Mouse (Mus musculus): ENCODE data around the gene Zpbp. TPM values are rescaled to one million over a fixed set of nuclear protein-coding genes. Genes with fewer than 3 reads are reported as not detected.

Zpbp gene
- polyA plus RNA-seq, 1 experiment: not detected

GRCm38 (mm10) chr11:11239346-11239745 lies 222.9 kb downstream of the Zpbp start:
- no peak for TF ChIP-seq CTCF (IDR thresholded peaks at IDR 0.05; ENCODE audit: insufficient read depth, low read depth, low read length)
- no peak overlapping the region for H3K27ac ChIP-seq (ENCODE audit: insufficient read depth, low read depth, low read length)
- no peaks in the 10 kb centered on the region for H3K4me1 ChIP-seq (ENCODE audit: control insufficient read depth, insufficient read depth, low read length)
- no peak overlapping the region for H3K4me3 ChIP-seq (ENCODE audit: insufficient read depth, low read depth, low read length)
- WGBS: 84% methylated on average over 1 of the region's 1 CpGs

Other genes with a start within 250 kb of the Zpbp start
- gene Spata48, start 314 bp downstream of the Zpbp start, polyA plus RNA-seq (2012; ENCODE audit: insufficient read depth, insufficient read length, low replicate concordance, missing spikeins): not detected in 2 replicates
- not detected in 2 replicates for gene 4930512M02Rik, start 165.4 kb upstream of the Zpbp start, polyA plus RNA-seq (2012; ENCODE audit: insufficient read depth, insufficient read length, low replicate concordance, missing spikeins)
- gene Ikzf1, start 222.6 kb upstream of the Zpbp start, polyA plus RNA-seq (2012; ENCODE audit: insufficient read depth, insufficient read length, low replicate concordance, missing spikeins): 59.5 TPM in 1 of 2 replicates, not detected in the other

Measured in olfactory bulb, adult 2 months (tissue).